Mouse (Mus musculus): Measurements from ENCODE around the gene Tfcp2.
A peak's percentile ranks its signal among the peaks of the same experiment; 100 is the strongest.
"Not testable (repeated sequence)": the region's sequence is repeated elsewhere in the genome, so short reads cannot be mapped to it uniquely, and the experiment has no call there.

The Tfcp2 gene

GRCm38 (mm10) chr15:100556378-100556777 is 4.6 kb upstream of the Tfcp2 start:
- DNase-seq: no peak

GRCm38 (mm10) chr15:100555965-100556364 is 4.2 kb upstream of the Tfcp2 start:
- DNase-seq: no peak

- no peak for DNase-seq
Observed at GRCm38 (mm10) chr15:100550280-100550679, 1.5 kb downstream of the Tfcp2 start.

- DNase-seq: peak; percentile 12 to 21
Observed at GRCm38 (mm10) chr15:100543651-100544030, 8.2 kb downstream of the Tfcp2 start.

GRCm38 (mm10) chr15:100542876-100543650 is 8.7 kb downstream of the Tfcp2 start:
- not testable (repeated sequence) for DNase-seq

GRCm38 (mm10) chr15:100541426-100541825 is 10.4 kb downstream of the Tfcp2 start:
- DNase-seq: no peak

- not testable (repeated sequence) for DNase-seq
Observed at GRCm38 (mm10) chr15:100541001-100541400, 10.8 kb downstream of the Tfcp2 start.

- no peak for DNase-seq
Observed at GRCm38 (mm10) chr15:100539411-100539810, 12.4 kb downstream of the Tfcp2 start.

GRCm38 (mm10) chr15:100537913-100538312 is 13.9 kb downstream of the Tfcp2 start:
- peak; percentile 50 to 54 for DNase-seq

- no peak for DNase-seq
Observed at GRCm38 (mm10) chr15:100527900-100528299, 23.9 kb downstream of the Tfcp2 start.

GRCm38 (mm10) chr15:100525405-100525804 is 26.4 kb downstream of the Tfcp2 start:
- DNase-seq: no peak

- DNase-seq: no peak
Observed at GRCm38 (mm10) chr15:100520306-100520705, 31.5 kb downstream of the Tfcp2 start.

- DNase-seq: no peak
Observed at GRCm38 (mm10) chr15:100515121-100515520, 36.7 kb downstream of the Tfcp2 start.

GRCm38 (mm10) chr15:100513387-100513786 is 38.4 kb downstream of the Tfcp2 start:
- DNase-seq: no peak

- no peak for DNase-seq
Observed at GRCm38 (mm10) chr15:100510072-100510471, 41.7 kb downstream of the Tfcp2 start.

GRCm38 (mm10) chr15:100508454-100509167 is 43.2 kb downstream of the Tfcp2 start:
- DNase-seq: no peak

GRCm38 (mm10) chr15:100499506-100499905 is 52.3 kb downstream of the Tfcp2 start:
- DNase-seq: not testable (repeated sequence)

- DNase-seq: peak; percentile 84 to 85
Observed at GRCm38 (mm10) chr15:100495102-100495501, 56.7 kb downstream of the Tfcp2 start, which contains the start of gene Csrnp2. Gene Csrnp2 (minus strand): TSS chr15:100495488.

GRCm38 (mm10) chr15:100494647-100495046 is 57.2 kb downstream of the Tfcp2 start:
- no peak for DNase-seq

- no peak for DNase-seq
Observed at GRCm38 (mm10) chr15:100491966-100492365, 59.8 kb downstream of the Tfcp2 start.

GRCm38 (mm10) chr15:100489263-100489662 is 62.5 kb downstream of the Tfcp2 start:
- DNase-seq: no peak

GRCm38 (mm10) chr15:100488297-100488696 is 63.5 kb downstream of the Tfcp2 start:
- DNase-seq: not testable (repeated sequence)

- no peak for DNase-seq
Observed at GRCm38 (mm10) chr15:100487050-100487449, 64.8 kb downstream of the Tfcp2 start.

- no peak for DNase-seq
Observed at GRCm38 (mm10) chr15:100486450-100486849, 65.4 kb downstream of the Tfcp2 start.

Measured in B cell, adult 2 months (primary cell).